7 mouse cellular contexts compared by ENCODE assay signal in genomic region chr7:127027885-127028284, GRCm38 (mm10). TPM values are rescaled to one million over a fixed set of nuclear protein-coding genes. Genes with fewer than 3 reads are reported as not detected.
DNase-seq lines count a peak whose midpoint lies in the region; ATAC-seq and TF ChIP-seq lines count a peak whose summit lies in the region.

No protein-coding gene starts in this region.

- H3K27ac ChIP-seq in lung, postnatal 0 days (ENCODE audit: low read length): peak overlapping the region; percentile 96
- peak overlapping the region; percentile 99 for H3K27ac ChIP-seq in limb, embryonic 12.5 days
- H3K27ac ChIP-seq in stomach, embryonic 14.5 days (ENCODE audit: low read length): peak overlapping the region; percentile 99

- H3K27me3 ChIP-seq in lung, postnatal 0 days (replicated peaks; ENCODE audit: insufficient read depth, low read length): no peaks in the 10 kb centered on the region
- H3K27me3 ChIP-seq in erythroblast, embryonic 14.5 days (ENCODE audit: control insufficient read depth): no peaks in the 10 kb centered on the region
- H3K27me3 ChIP-seq in limb, embryonic 12.5 days: no peaks in the 10 kb centered on the region
- no peaks in the 10 kb centered on the region for H3K27me3 ChIP-seq in stomach, embryonic 14.5 days (ENCODE audit: control insufficient read depth, insufficient read depth, low read length)

- H3K4me2 ChIP-seq in lung, postnatal 0 days (replicated peaks; ENCODE audit: low read depth, low read length): peak overlapping the region; percentile 67
- peak overlapping the region; percentile 92 for H3K4me2 ChIP-seq in limb, embryonic 12.5 days
- H3K4me2 ChIP-seq in stomach, embryonic 14.5 days (replicated peaks; ENCODE audit: low read depth, low read length): peak overlapping the region; percentile 53

- peaks cover 2% of the 10 kb centered on the region; the same call in 1 of the 2 replicates for H3K36me3 ChIP-seq in lung, postnatal 0 days (ENCODE audit: insufficient read depth, low read length)
- peaks cover 85% of the 10 kb centered on the region for H3K36me3 ChIP-seq in erythroblast, embryonic 14.5 days (ENCODE audit: control insufficient read depth)
- H3K36me3 ChIP-seq in limb, embryonic 12.5 days: peaks cover 74% of the 10 kb centered on the region
- H3K36me3 ChIP-seq in stomach, embryonic 14.5 days (ENCODE audit: control insufficient read depth, insufficient read depth, low read length): peaks cover 46% of the 10 kb centered on the region

- H3K9me3 ChIP-seq in lung, postnatal 0 days (ENCODE audit: low read length): no peaks in the 10 kb centered on the region
- no peaks in the 10 kb centered on the region for H3K9me3 ChIP-seq in erythroblast, embryonic 14.5 days (ENCODE audit: control insufficient read depth, low read length)
- no peaks in the 10 kb centered on the region for H3K9me3 ChIP-seq in limb, embryonic 12.5 days
- no peaks in the 10 kb centered on the region for H3K9me3 ChIP-seq in stomach, embryonic 14.5 days (ENCODE audit: control insufficient read depth, low read depth, low read length)

- peak; percentile 13; the same call in 1 of the 2 replicates for TF ChIP-seq CTCF in lung, postnatal 0 days (IDR thresholded peaks at IDR 0.05)

- H3K9ac ChIP-seq in lung, postnatal 0 days (replicated peaks; ENCODE audit: low read depth): peak overlapping the region; percentile 37
- H3K9ac ChIP-seq in limb, embryonic 12.5 days (replicated peaks): peak overlapping the region; percentile 99
- H3K9ac ChIP-seq in stomach, embryonic 14.5 days (replicated peaks; ENCODE audit: low read depth, low read length): peak overlapping the region; percentile 37

- DNase-seq in lung, postnatal 0 days (ENCODE audit: low spot score): peak; percentile 21
- DNase-seq in lung, postnatal 10 days: no peak
- DNase-seq in thymus, postnatal 0 days (ENCODE audit: low spot score): no peak
- DNase-seq in embryo, embryonic 11 days: no peak

- no peak for TF ChIP-seq EP300 in lung, postnatal 0 days (IDR thresholded peaks at IDR 0.05)

- peak overlapping the region; percentile 92 for H3K4me3 ChIP-seq in lung, postnatal 0 days (ENCODE audit: low read depth, low read length)
- H3K4me3 ChIP-seq in erythroblast, embryonic 14.5 days (replicated peaks): peak overlapping the region; percentile 94
- H3K4me3 ChIP-seq in limb, embryonic 12.5 days (replicated peaks): peak overlapping the region; percentile 98
- H3K4me3 ChIP-seq in stomach, embryonic 14.5 days (ENCODE audit: low read depth, low read length): peak overlapping the region; percentile 95

- ATAC-seq in lung, postnatal 0 days: no peak
- ATAC-seq in limb, embryonic 12.5 days (ENCODE audit: insufficient number of reproducible peaks, insufficient read depth, low FRiP score, low TSS enrichment, low read depth): peak; percentile 9
- ATAC-seq in stomach, embryonic 14.5 days (ENCODE audit: insufficient number of reproducible peaks, insufficient read depth, low FRiP score, low read depth): no peak

- WGBS in lung, postnatal 0 days: 51% methylated on average over 8 of the region's 8 CpGs
- WGBS in limb, embryonic 12.5 days: 72% methylated on average over 8 of the region's 8 CpGs
- 63% methylated on average over 8 of the region's 8 CpGs for WGBS in stomach, embryonic 14.5 days

- peaks cover 17% of the 10 kb centered on the region; the same call in 1 of the 2 replicates for H3K4me1 ChIP-seq in lung, postnatal 0 days (ENCODE audit: insufficient read depth, low read depth, low read length)
- H3K4me1 ChIP-seq in erythroblast, embryonic 14.5 days (ENCODE audit: control insufficient read depth): peaks cover 73% of the 10 kb centered on the region
- H3K4me1 ChIP-seq in limb, embryonic 12.5 days (replicated peaks): peaks cover 29% of the 10 kb centered on the region
- peaks cover 25% of the 10 kb centered on the region for H3K4me1 ChIP-seq in stomach, embryonic 14.5 days (ENCODE audit: control insufficient read depth, insufficient read depth, low read length)

RNA-seq across cellular contexts. Expression of gene Maz, which starts 1.0 kb away (rescaled TPM):
- polyA plus RNA-seq in lung, postnatal 0 days (2015; fragmentation: Nextera tagmentation; extraction: Ambion mirVana): 36.1 and 37.0 TPM in 2 replicates
- 173 and 193 TPM in 2 replicates for polyA plus RNA-seq in erythroblast, embryonic 14.5 days (2012)
- 120 and 123 TPM in 2 replicates for polyA plus RNA-seq in limb, embryonic 12.5 days (2016; fragmentation: Nextera tagmentation; extraction: Ambion mirVana)
- 50.3 and 54.5 TPM in 2 replicates for polyA plus RNA-seq in stomach, embryonic 14.5 days (2014; fragmentation: Nextera tagmentation; extraction: Ambion mirVana)
- 111 and 132 TPM in 2 replicates for polyA plus RNA-seq in thymus, postnatal 0 days (2015; fragmentation: Nextera tagmentation; extraction: Ambion mirVana)

RNA-seq across cellular contexts. Expression of gene Prrt2, which starts 6.9 kb away (rescaled TPM):
- 1.0 and 1.3 TPM in 2 replicates for polyA plus RNA-seq in lung, postnatal 0 days (2015; fragmentation: Nextera tagmentation; extraction: Ambion mirVana)
- polyA plus RNA-seq in erythroblast, embryonic 14.5 days (2012): 0.04 and 0.17 TPM in 2 replicates
- 3.1 and 6.4 TPM in 2 replicates for polyA plus RNA-seq in limb, embryonic 12.5 days (2016; fragmentation: Nextera tagmentation; extraction: Ambion mirVana)
- polyA plus RNA-seq in stomach, embryonic 14.5 days (2014; fragmentation: Nextera tagmentation; extraction: Ambion mirVana): 15.5 and 16.0 TPM in 2 replicates
- polyA plus RNA-seq in thymus, postnatal 0 days (2015; fragmentation: Nextera tagmentation; extraction: Ambion mirVana): 0.57 and 0.69 TPM in 2 replicates

RNA-seq across cellular contexts. Expression of gene Gm42742, which starts 7.0 kb away (rescaled TPM):
- 28.5 and 29.3 TPM in 2 replicates for polyA plus RNA-seq in lung, postnatal 0 days (2015; fragmentation: Nextera tagmentation; extraction: Ambion mirVana)
- 15.4 and 20.8 TPM in 2 replicates for polyA plus RNA-seq in erythroblast, embryonic 14.5 days (2012)
- 73.7 and 81.2 TPM in 2 replicates for polyA plus RNA-seq in limb, embryonic 12.5 days (2016; fragmentation: Nextera tagmentation; extraction: Ambion mirVana)
- polyA plus RNA-seq in stomach, embryonic 14.5 days (2014; fragmentation: Nextera tagmentation; extraction: Ambion mirVana): 32.8 and 68.9 TPM in 2 replicates
- 57.8 and 80.0 TPM in 2 replicates for polyA plus RNA-seq in thymus, postnatal 0 days (2015; fragmentation: Nextera tagmentation; extraction: Ambion mirVana)

RNA-seq across cellular contexts. Expression of gene Pagr1a, which starts 10.7 kb away (rescaled TPM):
- polyA plus RNA-seq in lung, postnatal 0 days (2015; fragmentation: Nextera tagmentation; extraction: Ambion mirVana): 20.7 and 28.3 TPM in 2 replicates
- polyA plus RNA-seq in erythroblast, embryonic 14.5 days (2012): 8.2 and 13.3 TPM in 2 replicates
- 33.0 and 34.4 TPM in 2 replicates for polyA plus RNA-seq in limb, embryonic 12.5 days (2016; fragmentation: Nextera tagmentation; extraction: Ambion mirVana)
- polyA plus RNA-seq in stomach, embryonic 14.5 days (2014; fragmentation: Nextera tagmentation; extraction: Ambion mirVana): 13.9 and 55.8 TPM in 2 replicates
- 51.8 and 100 TPM in 2 replicates for polyA plus RNA-seq in thymus, postnatal 0 days (2015; fragmentation: Nextera tagmentation; extraction: Ambion mirVana)

RNA-seq across cellular contexts. Expression of gene Pagr1b, which starts 11.6 kb away (rescaled TPM):
- 1.00 and 1.1 TPM in 2 replicates for polyA plus RNA-seq in lung, postnatal 0 days (2015; fragmentation: Nextera tagmentation; extraction: Ambion mirVana)
- not detected in 2 replicates for polyA plus RNA-seq in erythroblast, embryonic 14.5 days (2012)
- 0.42 and 0.59 TPM in 2 replicates for polyA plus RNA-seq in limb, embryonic 12.5 days (2016; fragmentation: Nextera tagmentation; extraction: Ambion mirVana)
- polyA plus RNA-seq in stomach, embryonic 14.5 days (2014; fragmentation: Nextera tagmentation; extraction: Ambion mirVana): not detected in 2 replicates
- polyA plus RNA-seq in thymus, postnatal 0 days (2015; fragmentation: Nextera tagmentation; extraction: Ambion mirVana): 0.60 and 1.2 TPM in 2 replicates

Comparison
In these comparisons a context has a peak if more than half of its experiments do, and no peak if none do; other contexts are left out.
1. H3K9ac ChIP-seq: peak in every context shown above with its lines; median percentile 99 in limb, embryonic 12.5 days; 37 in lung, postnatal 0 days; 37 in stomach, embryonic 14.5 days.